Mouse (Mus musculus) G1E (cell line): ENCODE data around the gene Klk1.

Experiments used
- CTCF ChIP-seq: IDR thresholded peaks from 2 replicates; pipeline ENCODE4 v1.5.1; 2012; ENCODE audit warnings: low read depth, low read length, inconsistent platforms, mixed read lengths
- GATA1 ChIP-seq: IDR thresholded peaks from 2 replicates; pipeline ENCODE4 v1.6.1; 2012; ENCODE audit warnings: borderline replicate concordance, low read length, inconsistent platforms, mixed read lengths
- TAL1 ChIP-seq: conservative IDR thresholded peaks from 2 replicates; pipeline ENCODE4 v1.6.1; 2012; ENCODE audit warnings: low read depth, low read length, inconsistent platforms, mixed read lengths

GRCm38 (mm10) chr7:44241163-44241562 is 16.0 kb downstream of the Klk1 start:
- TF ChIP-seq CTCF (no peak), GATA1 (no peak), TAL1 (no peak)
